8 mouse cellular contexts compared by ENCODE assay signal in genomic region chr8:83668010-83668916, GRCm38 (mm10). TPM values are rescaled to one million over a fixed set of nuclear protein-coding genes. Genes with fewer than 3 reads are reported as not detected.
DNase-seq lines count a peak whose midpoint lies in the region; ATAC-seq lines count a peak whose summit lies in the region.

No protein-coding gene starts in this region.

- H3K27me3 ChIP-seq in kidney, embryonic 15.5 days = 0 out of 2 replicates have a peak, but pooled peaks cover 4% of the 10 kb centered on the region
- H3K27me3 ChIP-seq in lung, embryonic 15.5 days = no peaks in the 10 kb centered on the region

- H3K27ac ChIP-seq in kidney, embryonic 15.5 days = no peak overlapping the region
- H3K27ac ChIP-seq in lung, embryonic 15.5 days = no peak overlapping the region

- H3K4me3 ChIP-seq in kidney, embryonic 15.5 days (replicated peaks) = peak overlapping the region; percentile 44
- H3K4me3 ChIP-seq in lung, embryonic 15.5 days = peak overlapping the region; percentile 38

- H3K9me3 ChIP-seq in kidney, embryonic 15.5 days (replicated peaks) = no peaks in the 10 kb centered on the region
- H3K9me3 ChIP-seq in lung, embryonic 15.5 days = no peaks in the 10 kb centered on the region

- peaks cover 63% of the 10 kb centered on the region for H3K4me1 ChIP-seq in kidney, embryonic 15.5 days
- H3K4me1 ChIP-seq in lung, embryonic 15.5 days = peaks cover 47% of the 10 kb centered on the region

- H3K36me3 ChIP-seq in kidney, embryonic 15.5 days = peaks cover 58% of the 10 kb centered on the region
- H3K36me3 ChIP-seq in lung, embryonic 15.5 days = peaks cover 40% of the 10 kb centered on the region

- ATAC-seq in kidney, embryonic 15.5 days (replicated peaks; ENCODE audit: low FRiP score) = peak; percentile 27
- peak; percentile 33; the same call in 1 of the 2 replicates for ATAC-seq in lung, embryonic 15.5 days (ENCODE audit: borderline replicate concordance, extremely low read depth, low FRiP score, low TSS enrichment)

- peak overlapping the region; percentile 76 for H3K4me2 ChIP-seq in kidney, embryonic 15.5 days
- H3K4me2 ChIP-seq in lung, embryonic 15.5 days = peak overlapping the region; percentile 70

- intact Hi-C loops in gastrocnemius, postnatal 14 days (cut with DNase I; ENCODE audit: low total_unique reads) = loop anchor here (10.0 kb wide), 1 partner anchor 57 kb away; no protein-coding TSS in a partner anchor

- peak; percentile 55 for DNase-seq in urinary bladder, postnatal 14 days (ENCODE audit: low spot score)
- no peak for DNase-seq in urinary bladder, adult 18-20 months (ENCODE audit: low spot score in 2 of 2)
- DNase-seq in cerebellum, postnatal 14 days = peak; percentile 70 to 79
- DNase-seq in gastrocnemius, postnatal 14 days = peak; percentile 60
- peak; percentile 90 for DNase-seq in retina, postnatal 1 day
- peak; percentile 61 for DNase-seq in yolk sac, embryonic 10.5 days (ENCODE audit: low spot score)

- H3K9ac ChIP-seq in kidney, embryonic 15.5 days = peak overlapping the region; percentile 53; the same call in 1 of the 2 replicates
- peak overlapping the region; percentile 43 for H3K9ac ChIP-seq in lung, embryonic 15.5 days

- WGBS in kidney, embryonic 15.5 days = 21% methylated on average over 80 of the region's 80 CpGs
- WGBS in lung, embryonic 15.5 days = 20% methylated on average over 80 of the region's 80 CpGs

RNA-seq across cellular contexts. Expression of gene Ptger1, which starts 1.8 kb away (rescaled TPM):
- under 1 TPM; 0.13 to 0.49 TPM for total RNA-seq in gastrocnemius, postnatal 14 days (2021)
- 2.4 and 2.9 TPM in 2 replicates for polyA plus RNA-seq in kidney, embryonic 15.5 days (2015; fragmentation: Nextera tagmentation; extraction: Ambion mirVana)
- polyA plus RNA-seq in lung, embryonic 15.5 days (2015; fragmentation: Nextera tagmentation; extraction: Ambion mirVana) = 1.2 and 1.4 TPM in 2 replicates

RNA-seq across cellular contexts. Expression of gene Gipc1, which starts 15.8 kb away (rescaled TPM):
- 10 to 100 TPM; 25.4 to 26.6 TPM for total RNA-seq in gastrocnemius, postnatal 14 days (2021)
- 220 and 221 TPM in 2 replicates for polyA plus RNA-seq in kidney, embryonic 15.5 days (2015; fragmentation: Nextera tagmentation; extraction: Ambion mirVana)
- 197 and 199 TPM in 2 replicates for polyA plus RNA-seq in lung, embryonic 15.5 days (2015; fragmentation: Nextera tagmentation; extraction: Ambion mirVana)

RNA-seq across cellular contexts. Expression of gene Pkn1, which starts 30.7 kb away (rescaled TPM):
- total RNA-seq in gastrocnemius, postnatal 14 days (2021) = 10 to 100 TPM; 52.5 to 52.6 TPM
- polyA plus RNA-seq in kidney, embryonic 15.5 days (2015; fragmentation: Nextera tagmentation; extraction: Ambion mirVana) = 29.3 and 34.6 TPM in 2 replicates
- 35.4 and 38.0 TPM in 2 replicates for polyA plus RNA-seq in lung, embryonic 15.5 days (2015; fragmentation: Nextera tagmentation; extraction: Ambion mirVana)

RNA-seq across cellular contexts. Expression of gene Ddx39, which starts 46.7 kb away (rescaled TPM):
- 10 to 100 TPM; 11.0 to 14.7 TPM for total RNA-seq in gastrocnemius, postnatal 14 days (2021)
- polyA plus RNA-seq in kidney, embryonic 15.5 days (2015; fragmentation: Nextera tagmentation; extraction: Ambion mirVana) = 189 and 192 TPM in 2 replicates
- polyA plus RNA-seq in lung, embryonic 15.5 days (2015; fragmentation: Nextera tagmentation; extraction: Ambion mirVana) = 186 and 187 TPM in 2 replicates

Comparison
In these comparisons a context has a peak if more than half of its experiments do, and no peak if none do; other contexts are left out.
1. DNase-seq: peak in urinary bladder, postnatal 14 days (single experiment), cerebellum, postnatal 14 days (2 of 2), gastrocnemius, postnatal 14 days (single experiment), retina, postnatal 1 day (single experiment) and yolk sac, embryonic 10.5 days (single experiment); none in urinary bladder, adult 18-20 months (0 of 2).